Mouse (Mus musculus) G1E-ER4 (cell line): ENCODE results near the gene Igfbp6. TPM values are rescaled to one million over a fixed set of nuclear protein-coding genes. Genes with fewer than 3 reads are reported as not detected.

Experiments used
- GATA1 ChIP-seq: IDR thresholded peaks from one replicate; pipeline ENCODE4 v1.8.0; 2012; ENCODE audit warnings: low read length, inconsistent platforms
- polyA plus RNA-seq: library from polyadenylated mRNA; stranded (reverse); fragments of >175 nt; gene quantifications from 2 replicates; pipeline ENCODE4 v1.2.3, GENCODE M21; 2012

The Igfbp6 gene
- 0.16 and 0.45 TPM in 2 replicates for polyA plus RNA-seq

DNA sequence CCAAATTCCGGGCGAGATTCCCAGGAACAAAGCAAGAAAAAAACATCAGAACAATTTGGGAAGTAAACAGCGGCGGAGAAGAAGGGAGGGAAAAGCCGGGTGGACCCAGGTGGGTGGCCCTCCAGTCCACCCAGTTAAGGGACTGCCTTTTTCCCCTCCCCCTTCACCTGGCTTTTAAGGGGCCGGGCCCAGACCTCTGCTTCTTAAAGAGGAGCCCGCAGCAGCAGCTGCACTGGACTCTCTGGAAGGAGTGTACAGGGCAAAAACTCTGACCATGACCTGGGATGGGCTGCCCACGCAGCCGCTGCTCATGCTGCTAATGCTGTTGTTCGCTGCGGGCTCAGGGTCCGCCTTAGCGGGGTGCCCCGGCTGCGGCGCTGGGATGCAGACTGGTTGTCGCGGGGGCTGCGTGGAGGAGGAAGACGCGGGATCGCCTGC, at the start of gene Igfbp6:
Gene Igfbp6, plus strand, starts transcription at position 89 of the 438 bp plus-strand sequence.
- no peak for TF ChIP-seq GATA1

DNA sequence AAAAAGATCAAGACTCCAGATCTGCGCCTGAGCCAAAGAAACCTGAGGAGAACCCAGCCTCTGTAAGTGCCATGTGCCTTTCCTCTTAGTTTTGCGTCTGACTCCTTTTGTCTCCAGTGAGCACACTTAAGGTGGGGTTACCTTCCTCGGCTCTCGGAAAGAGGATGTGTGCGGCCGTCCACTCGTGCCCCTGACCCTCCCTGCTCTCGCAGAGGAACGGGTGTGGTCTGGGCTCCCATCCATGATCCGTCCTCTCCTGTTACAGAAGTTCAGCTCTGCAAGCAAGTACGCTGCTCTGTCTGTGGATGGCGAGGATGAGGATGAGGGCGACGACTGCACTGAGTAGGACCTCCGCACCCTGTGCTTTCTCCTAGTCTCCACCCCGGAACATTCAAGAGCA, 49.2 kb upstream of the Igfbp6 start:
- TF ChIP-seq GATA1 = no peak

DNA sequence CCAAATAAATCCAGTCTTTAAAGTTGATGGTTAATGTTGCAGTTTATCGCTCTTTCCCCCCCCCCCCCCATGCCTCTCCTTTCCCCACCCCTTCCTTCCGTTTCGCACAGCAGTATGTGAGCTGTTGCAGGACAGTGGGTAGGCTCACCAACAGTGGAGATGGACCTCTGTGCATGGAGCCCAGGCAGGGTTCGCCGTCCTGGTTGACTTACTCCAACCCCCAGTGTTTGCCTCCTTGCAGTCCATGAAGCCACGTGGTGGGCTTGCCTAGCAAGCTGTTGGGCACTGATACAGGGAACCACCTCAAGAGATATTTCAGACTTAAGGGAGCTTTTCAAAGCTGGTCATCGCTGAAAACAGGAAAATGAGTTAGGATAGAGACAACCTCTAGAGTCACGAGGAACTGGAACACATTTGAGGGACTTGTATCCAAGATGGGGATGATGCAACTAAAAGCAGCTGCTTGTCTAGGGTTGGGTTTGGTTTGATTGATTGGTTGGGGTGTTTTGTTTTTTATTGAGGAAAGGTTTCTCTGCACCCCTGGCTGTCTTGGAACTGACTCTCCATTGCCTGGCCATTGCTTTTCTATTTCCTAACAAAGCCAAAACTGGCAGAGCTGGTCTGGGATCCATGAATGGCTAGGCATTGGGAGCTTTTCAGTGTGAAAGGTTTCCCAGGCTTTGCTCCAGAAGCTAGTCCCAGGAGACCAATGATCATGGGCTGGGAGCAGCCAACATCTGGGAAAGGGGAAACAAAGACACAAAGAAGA, 46.8 kb upstream of the Igfbp6 start:
- TF ChIP-seq GATA1 = no peak

DNA sequence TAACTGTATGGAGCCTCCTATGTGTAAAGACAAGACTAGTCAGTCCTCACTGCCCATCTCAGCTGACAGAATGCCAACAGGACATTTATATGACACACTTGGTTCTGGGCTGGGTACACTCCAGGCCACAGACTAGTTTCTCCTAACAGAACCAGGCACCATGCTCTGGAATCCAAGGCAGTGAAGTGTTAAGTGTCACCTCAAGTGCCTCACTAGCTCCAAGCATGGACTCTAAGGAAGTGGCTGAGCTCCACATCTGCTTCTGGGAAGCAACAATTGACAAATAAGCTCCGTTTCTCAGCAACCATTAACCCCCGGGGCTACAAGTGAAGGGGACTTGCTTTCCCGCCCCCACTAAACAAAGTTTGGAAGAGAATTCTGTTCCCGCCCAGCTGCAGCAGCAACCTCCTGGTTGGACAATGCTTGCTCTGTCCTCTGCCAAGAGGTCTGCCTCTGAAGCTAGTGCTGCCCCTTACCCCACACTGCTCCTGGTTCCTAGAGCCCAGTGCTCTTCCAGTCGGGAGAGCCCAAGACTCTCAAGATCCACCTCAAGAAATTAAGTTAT, 46.1 kb upstream of the Igfbp6 start:
- no peak for TF ChIP-seq GATA1

DNA sequence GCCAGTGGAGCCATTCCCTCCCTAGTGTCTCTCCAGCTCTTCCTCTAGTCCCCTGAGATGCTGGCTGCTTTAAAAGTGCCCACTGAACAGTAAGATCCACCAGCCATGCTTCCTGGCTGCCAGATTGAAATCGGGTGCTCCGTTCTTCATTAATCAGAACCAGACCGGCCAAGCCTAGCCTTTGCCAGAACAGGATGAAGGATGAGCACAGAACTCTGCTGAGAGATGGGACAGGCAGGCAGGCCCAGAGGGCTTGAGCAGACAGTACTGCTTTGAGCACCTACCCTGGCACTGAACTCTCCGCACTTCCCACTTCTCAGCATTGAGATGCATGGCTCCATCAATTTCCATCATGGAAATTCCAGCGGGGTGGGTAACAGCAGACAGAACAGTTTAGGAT, 44.9 kb upstream of the Igfbp6 start:
- TF ChIP-seq GATA1 = no peak

DNA sequence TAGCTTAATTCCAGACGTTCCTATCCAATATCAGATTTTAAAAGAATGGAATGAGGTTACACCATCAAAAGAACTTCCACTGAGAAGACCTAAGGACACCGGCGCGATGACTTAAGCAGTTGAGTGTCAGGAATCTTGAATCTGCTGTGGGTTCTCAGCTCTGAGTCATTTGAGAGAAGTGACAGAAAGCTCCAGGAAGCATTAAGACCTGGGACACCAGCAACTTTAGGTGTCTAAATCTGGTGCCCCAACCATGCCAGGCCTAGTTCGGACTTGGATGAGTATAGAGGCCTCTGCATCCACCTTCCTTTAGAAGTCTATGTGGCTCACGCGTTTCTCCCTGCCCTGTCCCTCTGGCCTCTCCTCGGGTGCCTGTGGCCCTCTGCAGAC, 44.4 kb upstream of the Igfbp6 start:
- TF ChIP-seq GATA1 = no peak

DNA sequence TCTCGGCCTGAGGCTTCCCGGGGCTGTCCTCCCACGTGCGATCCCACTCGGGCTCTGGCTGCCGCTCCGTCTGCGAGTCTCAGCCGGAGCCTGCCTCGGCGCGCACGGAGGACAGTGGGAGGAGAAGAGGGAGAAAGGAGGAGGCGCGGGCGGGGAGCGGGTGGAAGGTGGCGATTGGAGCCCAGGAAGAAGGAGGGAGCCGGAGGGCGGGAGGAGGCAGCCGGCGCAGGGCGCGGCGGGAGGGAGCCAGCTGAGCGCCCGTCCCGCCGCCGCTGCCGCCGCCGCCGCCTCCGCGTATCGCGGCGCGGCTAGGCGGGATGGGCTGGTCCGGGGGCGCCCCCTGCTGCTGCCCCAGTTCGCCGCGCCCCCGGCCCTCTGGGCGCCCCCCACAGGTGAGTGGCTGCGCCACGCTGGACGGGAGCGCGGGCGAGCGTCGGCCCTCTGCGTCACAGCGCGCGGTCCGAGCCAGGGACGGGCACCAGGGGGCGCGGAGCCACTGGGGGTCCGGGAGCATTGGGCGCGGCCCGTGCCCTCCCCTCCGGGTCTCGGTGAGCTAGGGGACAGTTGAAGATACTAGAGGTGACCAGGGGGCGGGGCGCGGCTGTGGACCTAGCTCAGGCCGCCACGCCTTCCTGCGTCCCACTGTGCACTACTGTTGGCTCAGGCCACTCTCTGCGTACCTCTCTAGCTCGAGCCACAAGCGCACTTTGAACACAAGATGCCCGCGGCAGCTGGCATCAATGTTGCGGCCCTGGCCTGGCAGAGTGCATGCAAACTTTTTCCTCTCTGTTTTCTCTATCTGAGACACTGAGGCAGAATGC, 43.8 kb upstream of the Igfbp6 start, which contains the start of gene Tns2:
Gene Tns2, plus strand, starts transcription at position 253 of the 821 bp plus-strand sequence.
- TF ChIP-seq GATA1 = no peak

DNA sequence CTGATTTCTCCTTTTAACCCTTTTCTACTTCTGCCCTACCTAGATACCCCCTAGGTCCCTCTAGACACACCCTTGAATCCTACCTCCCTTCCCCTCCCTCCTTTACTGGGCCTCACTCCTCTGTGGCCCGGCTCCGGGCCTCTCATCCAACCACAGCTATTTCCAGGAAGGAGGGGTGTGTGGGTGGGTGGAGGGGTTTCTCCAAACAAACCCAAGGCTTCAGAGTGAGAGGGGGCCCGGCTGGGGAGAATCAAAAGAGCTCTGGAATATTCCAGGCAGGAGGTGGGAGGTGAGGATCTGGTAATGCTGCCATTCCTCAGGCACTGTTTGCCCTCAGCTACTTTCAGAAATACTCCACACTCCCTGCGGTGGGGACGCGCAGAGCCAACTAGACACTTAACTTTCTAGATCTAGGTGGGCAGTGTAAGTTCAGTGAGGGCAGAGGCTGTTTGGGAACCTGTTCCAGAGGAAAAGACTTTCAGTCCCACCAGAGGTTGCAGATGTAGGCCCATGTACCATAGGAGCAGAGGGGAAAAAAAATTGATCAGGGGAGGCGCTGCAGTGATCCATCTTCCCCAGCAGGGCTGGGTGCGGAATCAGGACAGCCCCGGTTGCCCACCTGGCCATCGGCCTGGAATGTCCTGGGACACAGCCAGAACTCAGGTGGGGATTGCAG, 43.0 kb upstream of the Igfbp6 start:
- TF ChIP-seq GATA1 = no peak

DNA sequence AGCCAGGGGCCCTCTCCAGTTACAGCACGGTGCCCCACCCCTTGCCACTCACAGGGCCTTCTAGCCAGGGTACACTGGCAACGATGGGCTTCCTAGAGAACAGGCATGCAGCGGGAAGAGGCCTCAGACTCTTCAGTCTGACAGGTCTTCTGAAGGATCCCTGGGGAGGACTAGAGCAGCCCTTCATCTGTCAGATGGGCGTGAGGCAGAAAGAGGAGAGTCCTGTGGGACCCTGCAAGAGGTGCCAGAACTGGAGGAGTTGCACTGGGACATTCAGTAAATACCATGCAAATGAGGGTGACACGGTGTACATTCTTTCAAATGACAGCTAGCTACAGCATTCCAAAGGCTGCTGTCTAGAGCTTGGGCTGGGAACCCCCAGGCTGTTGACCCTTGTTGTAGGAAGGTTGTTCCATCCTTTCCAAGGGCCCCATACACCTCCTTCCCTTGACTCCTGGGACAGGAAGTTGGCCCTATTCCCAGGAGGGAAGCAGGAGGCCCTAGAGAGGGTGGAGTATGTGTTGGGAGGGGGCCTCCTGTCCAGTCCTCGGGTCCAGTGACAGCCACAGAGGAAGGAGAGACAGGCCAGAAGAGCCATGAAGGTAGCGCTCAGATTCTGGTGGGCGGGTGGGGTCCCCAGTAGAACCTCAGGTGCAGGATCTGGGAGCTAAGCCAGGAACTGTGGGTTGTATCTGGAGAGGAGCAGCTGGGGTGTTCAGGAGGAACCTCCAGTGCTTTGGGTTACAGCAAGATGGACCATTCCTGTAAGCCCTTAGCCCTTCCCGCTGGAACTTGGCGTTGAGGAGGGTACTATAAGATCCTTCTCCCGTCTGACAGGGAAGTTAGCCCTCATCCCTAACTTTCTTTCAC, 42.3 kb upstream of the Igfbp6 start:
- no peak for TF ChIP-seq GATA1

DNA sequence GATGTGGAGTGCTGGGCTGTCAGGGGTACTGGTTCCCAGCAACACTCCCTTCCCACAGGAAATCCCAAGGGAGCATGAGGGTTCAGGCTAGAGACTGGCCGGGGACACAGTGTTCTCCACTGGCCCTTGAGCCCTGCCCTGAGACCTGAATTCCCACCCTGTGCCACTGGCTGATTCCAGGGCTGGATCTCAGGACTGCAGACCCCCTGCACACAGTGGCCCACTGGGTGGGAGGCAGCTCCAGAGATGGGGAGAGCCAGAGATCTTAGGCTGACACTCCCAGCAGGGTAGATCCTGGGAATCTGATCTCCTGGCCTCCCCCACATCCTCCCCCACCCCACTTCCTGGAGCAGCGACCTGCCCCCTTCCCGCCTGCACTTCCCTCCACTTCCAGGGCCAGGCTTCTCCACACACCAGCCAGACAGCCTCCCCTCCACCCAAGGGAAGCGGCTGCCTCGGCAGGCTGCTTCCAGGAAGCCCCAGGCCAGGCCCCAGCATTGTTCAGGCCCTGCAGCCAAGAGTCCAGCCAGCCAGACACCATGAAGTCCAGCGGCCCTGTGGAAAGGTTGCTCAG, 41.5 kb upstream of the Igfbp6 start:
- no peak for TF ChIP-seq GATA1

DNA sequence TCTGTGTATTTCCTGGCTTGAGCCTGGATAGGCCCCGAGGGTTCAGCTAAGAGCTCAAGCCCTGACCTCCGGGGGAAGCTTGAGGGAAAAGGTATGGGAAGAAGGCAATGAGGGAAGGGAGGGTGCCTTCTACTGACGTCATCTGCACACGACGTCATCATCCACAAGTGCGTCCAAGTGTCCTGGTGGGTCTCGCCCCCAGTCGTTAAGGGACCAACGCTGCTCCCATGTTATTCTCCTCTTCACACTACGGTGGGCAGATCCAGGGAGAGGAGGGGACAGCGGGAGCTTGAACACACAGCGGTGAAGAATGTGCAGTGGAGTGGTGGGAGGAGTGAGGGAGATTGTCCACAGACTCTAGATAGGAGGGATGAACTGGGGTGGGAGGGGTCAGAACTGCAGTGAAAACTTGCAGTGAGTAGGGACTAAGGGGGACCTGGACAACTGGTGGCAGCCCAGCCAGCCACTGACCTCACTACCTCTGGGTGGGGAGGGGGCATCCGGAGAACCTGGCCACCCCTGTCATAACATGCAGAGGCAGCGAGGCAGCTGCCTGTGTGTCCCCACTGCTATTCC, 40.7 kb upstream of the Igfbp6 start:
- TF ChIP-seq GATA1 = no peak

DNA sequence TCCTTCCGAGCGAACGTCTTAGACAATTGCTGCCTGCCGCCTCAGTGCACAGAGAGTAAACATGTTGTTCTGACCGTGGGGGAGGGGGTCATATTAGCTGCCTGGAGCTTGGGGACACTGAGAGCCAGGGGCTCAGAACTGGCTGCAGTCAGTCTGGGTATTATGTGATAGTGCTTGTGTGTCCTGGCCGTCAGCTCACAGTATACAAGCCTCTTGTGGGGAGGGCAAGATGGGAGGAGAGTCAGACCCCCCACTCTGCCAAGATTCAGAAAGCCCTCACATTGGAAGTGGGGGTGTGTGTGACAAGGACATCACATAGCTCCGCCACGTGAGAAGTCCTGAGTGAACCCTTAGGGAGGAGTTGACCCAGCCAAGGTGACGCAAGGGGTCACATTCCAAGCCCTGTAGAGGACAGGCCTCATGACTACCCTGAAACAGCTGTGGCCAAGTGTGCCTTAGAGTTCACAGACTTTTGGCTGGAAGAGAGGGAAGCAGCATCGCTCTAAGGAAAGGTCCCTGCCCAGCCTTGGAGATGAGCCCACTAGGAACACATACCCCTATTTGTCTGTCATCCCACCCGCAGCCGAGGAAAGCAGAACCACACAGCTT, 40.1 kb upstream of the Igfbp6 start:
- no peak for TF ChIP-seq GATA1

DNA sequence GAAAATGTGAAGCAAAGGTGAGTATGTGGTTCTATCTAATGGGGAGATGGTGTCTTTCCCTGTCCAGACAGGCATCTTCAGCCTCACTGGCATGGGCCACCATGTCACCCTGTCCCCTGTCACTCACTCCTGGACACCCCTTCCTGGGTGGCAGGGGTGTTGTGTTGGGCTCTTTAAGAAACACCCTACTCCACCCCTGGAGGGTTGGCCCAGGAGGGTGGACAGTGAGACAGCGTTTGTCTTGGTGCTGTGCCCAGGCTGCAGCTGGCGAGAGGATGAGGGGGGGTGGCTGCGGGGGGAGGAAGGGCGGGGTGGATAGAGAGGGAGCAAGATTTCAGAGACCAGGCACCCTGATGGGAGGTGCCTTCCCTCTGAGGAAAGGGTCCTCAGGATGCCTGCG, 38.8 kb upstream of the Igfbp6 start:
- no peak for TF ChIP-seq GATA1
